Mouse (Mus musculus): ENCODE measurements around the gene Ccdc50. TPM values are rescaled to one million over a fixed set of nuclear protein-coding genes. Genes with fewer than 3 reads are reported as not detected.

Gene Ccdc50
- polyA plus RNA-seq, 1 experiment, result 9.9 TPM

GRCm38 (mm10) chr16:27453396-27453795 lies 64.7 kb downstream of the Ccdc50 start:
- TF ChIP-seq CTCF (IDR thresholded peaks at IDR 0.05; ENCODE audit: extremely low read depth, insufficient read length, insufficient replicate concordance, low read depth, low read length) (no peak), POLR2A (IDR thresholded peaks at IDR 0.05; ENCODE audit: low read depth, low read length) (no peak)
- Histone ChIP-seq H3K4me1 (ENCODE audit: control insufficient read depth, insufficient read depth, insufficient read length, low read length) (no peaks in the 10 kb centered on the region), H3K36me3 (ENCODE audit: control insufficient read depth, insufficient read depth, low read length) (peaks cover 8% of the 10 kb centered on the region), H3K27me3 (ENCODE audit: control insufficient read depth, insufficient read depth, low read length) (no peaks in the 10 kb centered on the region), H3K4me3 (ENCODE audit: low read depth, low read length) (no peak overlapping the region), H3K27ac (ENCODE audit: insufficient read depth, low read depth, low read length) (no peak overlapping the region)
- WGBS, result 65% methylated on average over 3 of the region's 3 CpGs

- Histone ChIP-seq H3K4me1 (ENCODE audit: control insufficient read depth, insufficient read depth, insufficient read length, low read length) (no peaks in the 10 kb centered on the region), H3K36me3 (ENCODE audit: control insufficient read depth, insufficient read depth, low read length) (peaks cover 8% of the 10 kb centered on the region), H3K27ac (ENCODE audit: insufficient read depth, low read depth, low read length) (no peak overlapping the region), H3K4me3 (ENCODE audit: low read depth, low read length) (no peak overlapping the region), H3K27me3 (ENCODE audit: control insufficient read depth, insufficient read depth, low read length) (no peaks in the 10 kb centered on the region)
- TF ChIP-seq POLR2A (IDR thresholded peaks at IDR 0.05; ENCODE audit: low read depth, low read length) (no peak), CTCF (IDR thresholded peaks at IDR 0.05; ENCODE audit: extremely low read depth, insufficient read length, insufficient replicate concordance, low read depth, low read length) (no peak)
- 82% methylated on average over 2 of the region's 2 CpGs for WGBS
Measured at GRCm38 (mm10) chr16:27453823-27454222, 65.2 kb downstream of the Ccdc50 start.

- WGBS, result 16% methylated on average over 4 of the region's 4 CpGs
- no peaks in the 10 kb centered on the region for H3K36me3 ChIP-seq (ENCODE audit: control insufficient read depth, insufficient read depth, low read length)
- H3K27me3 ChIP-seq (ENCODE audit: control insufficient read depth, insufficient read depth, low read length), result no peaks in the 10 kb centered on the region
- no peak for TF ChIP-seq POLR2A (IDR thresholded peaks at IDR 0.05; ENCODE audit: low read depth, low read length)
- peak; percentile 96; the same call in 1 of the 2 replicates for TF ChIP-seq CTCF (IDR thresholded peaks at IDR 0.05; ENCODE audit: extremely low read depth, insufficient read length, insufficient replicate concordance, low read depth, low read length)
- no peak overlapping the region for H3K4me3 ChIP-seq (ENCODE audit: low read depth, low read length)
- no peaks in the 10 kb centered on the region for H3K4me1 ChIP-seq (ENCODE audit: control insufficient read depth, insufficient read depth, insufficient read length, low read length)
- H3K27ac ChIP-seq (ENCODE audit: insufficient read depth, low read depth, low read length), result no peak overlapping the region
Measured at GRCm38 (mm10) chr16:27457273-27457672, 68.6 kb downstream of the Ccdc50 start.

DNA sequence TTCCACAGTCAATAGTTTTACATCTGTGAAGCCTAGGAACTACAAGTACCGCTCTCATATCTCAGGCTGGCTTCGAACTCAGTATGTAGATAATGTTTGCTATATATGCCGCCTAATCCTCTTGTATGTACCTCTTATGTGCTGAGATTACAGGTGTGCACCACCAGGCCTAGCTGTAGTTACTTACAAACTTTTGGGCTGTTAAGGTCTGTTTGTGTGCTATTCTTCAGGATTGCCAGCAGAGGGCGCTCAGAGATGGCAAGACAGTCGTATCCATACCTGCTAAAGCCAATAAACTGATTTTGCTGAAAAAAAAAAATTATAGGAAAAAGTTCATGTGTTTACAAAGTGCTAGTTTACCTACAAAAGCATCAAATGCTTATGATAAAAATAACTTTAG lies 80.1 kb downstream of the Ccdc50 start:
- TF ChIP-seq CTCF (IDR thresholded peaks at IDR 0.05; ENCODE audit: extremely low read depth, insufficient read length, insufficient replicate concordance, low read depth, low read length) (no peak), POLR2A (IDR thresholded peaks at IDR 0.05; ENCODE audit: low read depth, low read length) (no peak)
- Histone ChIP-seq H3K27me3 (ENCODE audit: control insufficient read depth, insufficient read depth, low read length) (no peaks in the 10 kb centered on the region), H3K36me3 (ENCODE audit: control insufficient read depth, insufficient read depth, low read length) (no peaks in the 10 kb centered on the region), H3K27ac (ENCODE audit: insufficient read depth, low read depth, low read length) (no peak overlapping the region), H3K4me1 (ENCODE audit: control insufficient read depth, insufficient read depth, insufficient read length, low read length) (no peaks in the 10 kb centered on the region), H3K4me3 (ENCODE audit: low read depth, low read length) (no peak overlapping the region)
- 24% methylated on average over 5 of the region's 5 CpGs for WGBS

DNA sequence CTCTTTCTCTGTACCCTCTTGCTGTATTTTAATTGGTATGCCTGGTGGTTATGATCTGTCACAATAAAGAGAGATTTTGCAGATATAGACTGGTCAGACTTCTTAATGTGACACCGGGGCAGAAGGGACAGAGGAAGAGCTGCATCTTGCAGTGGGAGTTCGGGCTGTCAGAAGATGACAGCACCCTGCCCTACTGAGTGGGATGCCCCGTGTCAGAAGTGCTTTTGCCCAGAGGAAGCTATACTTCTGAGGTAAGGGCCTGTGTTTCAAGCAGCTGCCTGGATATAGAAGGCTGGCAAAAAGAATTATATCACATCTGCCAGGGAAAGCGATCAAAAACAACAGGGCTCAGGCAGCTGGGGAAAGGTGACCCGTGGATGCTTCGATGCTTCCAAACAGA lies 82.7 kb downstream of the Ccdc50 start:
- WGBS, result 78% methylated on average over 6 of the region's 6 CpGs
- TF ChIP-seq POLR2A (IDR thresholded peaks at IDR 0.05; ENCODE audit: low read depth, low read length), result no peak
- TF ChIP-seq CTCF (IDR thresholded peaks at IDR 0.05; ENCODE audit: extremely low read depth, insufficient read length, insufficient replicate concordance, low read depth, low read length), result no peak
- no peaks in the 10 kb centered on the region for H3K4me1 ChIP-seq (ENCODE audit: control insufficient read depth, insufficient read depth, insufficient read length, low read length)
- no peaks in the 10 kb centered on the region for H3K36me3 ChIP-seq (ENCODE audit: control insufficient read depth, insufficient read depth, low read length)
- H3K4me3 ChIP-seq (ENCODE audit: low read depth, low read length), result no peak overlapping the region
- no peaks in the 10 kb centered on the region for H3K27me3 ChIP-seq (ENCODE audit: control insufficient read depth, insufficient read depth, low read length)
- H3K27ac ChIP-seq (ENCODE audit: insufficient read depth, low read depth, low read length), result no peak overlapping the region

GRCm38 (mm10) chr16:27483834-27484233 lies 95.2 kb downstream of the Ccdc50 start:
- Histone ChIP-seq H3K4me1 (ENCODE audit: control insufficient read depth, insufficient read depth, insufficient read length, low read length) (no peaks in the 10 kb centered on the region), H3K27ac (ENCODE audit: insufficient read depth, low read depth, low read length) (no peak overlapping the region), H3K27me3 (ENCODE audit: control insufficient read depth, insufficient read depth, low read length) (no peaks in the 10 kb centered on the region), H3K4me3 (ENCODE audit: low read depth, low read length) (no peak overlapping the region), H3K36me3 (ENCODE audit: control insufficient read depth, insufficient read depth, low read length) (no peaks in the 10 kb centered on the region)
- 71% methylated on average over 1 of the region's 1 CpGs for WGBS
- no peak for TF ChIP-seq POLR2A (IDR thresholded peaks at IDR 0.05; ENCODE audit: low read depth, low read length)
- TF ChIP-seq CTCF (IDR thresholded peaks at IDR 0.05; ENCODE audit: extremely low read depth, insufficient read length, insufficient replicate concordance, low read depth, low read length), result no peak

Other genes with a start within 250 kb of the Ccdc50 start
- gene Ostn, start 81.4 kb upstream of the Ccdc50 start, polyA plus RNA-seq (2012; rRNA removed), result not detected in 2 replicates
- not detected in 2 replicates for gene Uts2b, start 18.6 kb upstream of the Ccdc50 start, polyA plus RNA-seq (2012; rRNA removed)